Mouse (Mus musculus): ENCODE data around the gene Auh.

DNA sequence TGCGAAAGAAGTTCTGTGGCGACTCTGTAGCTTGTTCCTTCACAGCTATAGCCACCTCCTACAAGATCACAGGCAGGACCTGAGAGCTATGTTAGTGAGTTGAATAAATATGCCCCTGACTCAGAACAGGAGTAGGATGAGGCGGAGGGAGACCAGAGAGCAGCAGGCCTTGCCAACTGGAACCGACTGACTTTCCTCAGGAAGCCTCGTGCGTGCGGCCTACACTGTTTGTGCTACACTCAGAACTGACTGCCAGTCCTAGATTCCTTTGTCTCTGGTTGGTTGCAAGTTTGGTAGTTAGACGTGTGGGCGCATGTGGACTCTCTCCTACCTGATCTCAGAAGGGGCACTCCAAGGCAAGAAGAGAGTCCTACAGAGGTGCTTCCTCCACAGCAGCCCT is 50.2 kb downstream of the Auh start:
- TF ChIP-seq EP300 (IDR thresholded peaks at IDR 0.05; ENCODE audit: insufficient read depth, low read depth, low read length) = no peak
- no peak for TF ChIP-seq POLR2A (IDR thresholded peaks at IDR 0.05; ENCODE audit: insufficient read depth, low read length)

Data from ES-Bruce4 (cell line).